Mouse (Mus musculus) intestine, embryonic 14.5 days (tissue): ENCODE data around the gene Nacad. TPM values are rescaled to one million over a fixed set of nuclear protein-coding genes. Genes with fewer than 3 reads are reported as not detected.

ENCODE experiments used
- ATAC-seq: fragments of 200-750 bp; cut with Nextera tagmentation; replicated peaks from 2 replicates; pipeline ENCODE4 v1.8.0; 2017; ENCODE audit warnings: low read depth, moderate number of reproducible peaks, moderate TSS enrichment, moderate library complexity; ENCODE audit not compliant: low FRiP score, low TSS enrichment
- DNase-seq: peaks from one replicate; pipeline ENCODE4 v3.0.0-alpha.2; 2018; ENCODE audit warnings: low spot score
- H3K27ac ChIP-seq: fragments of 300-500 bp; sonication (generic); 2 replicates; pipeline ENCODE4 v1.5.1; 2014; ENCODE audit warnings: low read depth, mild to moderate bottlenecking, control low read depth
- H3K27me3 ChIP-seq: fragments of 300-500 bp; sonication (generic); replicated peaks from 2 replicates; pipeline ENCODE4 v1.6.1; 2014; ENCODE audit warnings: low read length, control low read depth; ENCODE audit not compliant: control insufficient read depth, insufficient read depth
- H3K36me3 ChIP-seq: fragments of 300-500 bp; sonication (generic); 2 replicates; pipeline ENCODE4 v1.6.1; 2014; ENCODE audit warnings: low read length, control low read depth; ENCODE audit not compliant: control insufficient read depth, insufficient read depth
- H3K4me1 ChIP-seq: fragments of 300-500 bp; sonication (generic); replicated peaks from 2 replicates; pipeline ENCODE4 v1.6.1; 2014; ENCODE audit warnings: low read length, control low read depth, mixed read lengths; ENCODE audit not compliant: control insufficient read depth, insufficient read depth
- H3K4me2 ChIP-seq: fragments of 300-500 bp; sonication (generic); 2 replicates; pipeline ENCODE4 v1.6.1; 2014; ENCODE audit warnings: low read length
- H3K4me3 ChIP-seq: fragments of 300-500 bp; sonication (generic); 2 replicates; pipeline ENCODE4 v1.5.1; 2014; ENCODE audit warnings: low read depth, low read length, control low read depth, mixed read lengths
- H3K9ac ChIP-seq: fragments of 300-500 bp; sonication (generic); 2 replicates; pipeline ENCODE4 v1.6.1; 2014; ENCODE audit warnings: mild to moderate bottlenecking, low read length
- H3K9me3 ChIP-seq: fragments of 300-500 bp; sonication (generic); 2 replicates; pipeline ENCODE4 v1.6.1; 2016; ENCODE audit warnings: low read length, control low read depth; ENCODE audit not compliant: control insufficient read depth
- WGBS: fragments of 180-500 bp; shearing (Covaris S2); extraction: QIAGEN DNeasy Blood & Tissue Kit; methylation state at CpG from one replicate; pipeline ENCODE4 v1.1.7; 2014; 5-methylcytosine and 5-hydroxymethylcytosine counted together
- polyA plus RNA-seq: library from polyadenylated mRNA; unstranded; fragments of >200 nt; fragmentation: Nextera tagmentation; extraction: Ambion mirVana; gene quantifications from 2 replicates; pipeline ENCODE4 v1.2.1, GENCODE M21; 2014

The Nacad gene
- polyA plus RNA-seq, 1 experiment from 2014 or later: 9.0 TPM

DNA sequence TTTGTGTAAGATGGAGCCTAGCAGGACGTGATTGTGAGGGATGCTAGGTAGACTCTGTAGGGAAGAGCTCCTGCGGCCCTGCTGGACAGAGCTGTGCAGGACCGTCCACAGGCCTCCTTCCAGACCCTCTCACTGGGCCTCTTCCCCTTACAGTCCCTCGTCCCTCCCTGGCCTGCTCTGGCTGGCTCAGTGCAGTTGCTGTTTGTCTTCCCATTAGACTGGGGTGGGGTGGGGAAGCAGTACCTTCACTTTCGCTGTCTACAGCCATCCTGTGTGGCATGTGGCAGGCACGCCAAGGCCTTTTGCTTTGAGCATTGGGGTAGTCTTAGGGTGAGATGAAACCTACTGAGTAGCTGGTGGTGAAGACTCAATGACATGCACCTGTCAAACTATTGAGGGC, 43.5 kb downstream of the Nacad start:
- H3K4me1 ChIP-seq: peaks cover 5% of the 10 kb centered on the region; the same call in 1 of the 2 replicates
- no peak for DNase-seq
- WGBS: 67% methylated on average over 6 of the region's 6 CpGs

GRCm38 (mm10) chr11:6561474-6561873, 44.4 kb downstream of the Nacad start:
- no peaks in the 10 kb centered on the region for H3K9me3 ChIP-seq
- ATAC-seq: no peak
- no peak overlapping the region for H3K4me3 ChIP-seq
- WGBS: 88% methylated on average over 4 of the region's 4 CpGs
- peaks cover 5% of the 10 kb centered on the region; the same call in 1 of the 2 replicates for H3K4me1 ChIP-seq
- H3K27ac ChIP-seq: peak overlapping the region; percentile 43; the same call in 1 of the 2 replicates
- H3K36me3 ChIP-seq: 0 out of 2 replicates have a peak, but pooled peaks cover 6% of the 10 kb centered on the region
- H3K4me2 ChIP-seq: 0 out of 2 replicates have a peak overlapping the region, but pooled peaks have one; percentile 13
- no peak for DNase-seq
- H3K27me3 ChIP-seq: no peaks in the 10 kb centered on the region
- no peak overlapping the region for H3K9ac ChIP-seq

More for the DNA sequence above, 43.5 kb downstream of the Nacad start:
- no peak overlapping the region for H3K4me3 ChIP-seq
- no peaks in the 10 kb centered on the region for H3K9me3 ChIP-seq
- no peak overlapping the region for H3K27ac ChIP-seq
- H3K27me3 ChIP-seq: no peaks in the 10 kb centered on the region
- H3K9ac ChIP-seq: no peak overlapping the region
- no peak overlapping the region for H3K4me2 ChIP-seq
- 0 out of 2 replicates have a peak, but pooled peaks cover 6% of the 10 kb centered on the region for H3K36me3 ChIP-seq
- no peak for ATAC-seq

- no peaks in the 10 kb centered on the region for H3K9me3 ChIP-seq
- no peak overlapping the region for H3K9ac ChIP-seq
- peak overlapping the region; percentile 18; the same call in 1 of the 2 replicates for H3K4me2 ChIP-seq
- no peak overlapping the region for H3K4me3 ChIP-seq
- no peaks in the 10 kb centered on the region for H3K27me3 ChIP-seq
- no peak for DNase-seq
- 77% methylated on average over 13 of the region's 13 CpGs for WGBS
- no peak for ATAC-seq
- peaks cover 5% of the 10 kb centered on the region; the same call in 1 of the 2 replicates for H3K4me1 ChIP-seq
- 0 out of 2 replicates have a peak, but pooled peaks cover 6% of the 10 kb centered on the region for H3K36me3 ChIP-seq
- H3K27ac ChIP-seq: peak overlapping the region; percentile 57; the same call in 1 of the 2 replicates
Observed at GRCm38 (mm10) chr11:6560655-6561360, 45.0 kb downstream of the Nacad start.

DNA sequence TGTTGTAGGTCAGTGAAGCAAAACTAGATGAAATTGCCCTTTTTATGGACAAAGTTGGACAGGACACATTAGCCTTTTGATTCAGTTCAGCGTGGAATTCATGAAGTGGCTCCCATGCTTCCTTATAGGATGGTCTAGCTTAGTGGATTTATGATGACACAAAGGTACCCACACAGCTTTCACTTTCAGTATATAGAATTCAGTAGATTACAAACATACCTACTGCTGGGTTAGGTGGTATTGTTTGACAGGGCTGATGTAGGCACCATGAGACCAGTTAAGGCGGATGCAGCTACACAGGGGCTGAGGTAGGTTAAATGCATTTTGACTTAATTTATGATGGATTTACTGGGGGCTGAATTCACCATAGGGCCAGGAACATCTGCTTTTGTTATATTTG, 45.9 kb downstream of the Nacad start:
- Histone ChIP-seq H3K9me3 (no peaks in the 10 kb centered on the region), H3K4me3 (no peak overlapping the region)

DNA sequence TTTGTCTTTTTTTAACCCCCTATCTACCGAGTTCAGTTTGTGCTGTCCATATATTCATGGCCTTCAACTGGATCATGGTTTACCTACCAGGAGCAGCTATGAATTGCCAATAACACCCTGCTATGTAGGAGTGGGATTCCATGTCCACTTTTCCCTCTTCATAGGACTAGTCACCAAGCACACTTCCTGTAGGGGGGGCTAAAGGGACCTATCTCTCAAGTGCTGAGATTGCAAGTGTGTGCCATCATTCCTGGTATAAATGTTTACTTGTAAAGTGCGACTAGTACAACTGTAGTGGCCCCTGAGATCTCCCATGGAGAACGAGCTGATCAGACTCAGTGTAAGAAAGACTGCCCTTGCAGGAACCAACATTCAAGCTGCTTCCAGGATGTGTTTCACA, 47.6 kb downstream of the Nacad start:
- no peak overlapping the region for H3K9ac ChIP-seq
- H3K9me3 ChIP-seq: no peaks in the 10 kb centered on the region
- DNase-seq (no peak), ATAC-seq (no peak)
- H3K4me3 ChIP-seq: no peak overlapping the region
- no peaks in the 10 kb centered on the region for H3K27me3 ChIP-seq
- H3K4me1 ChIP-seq: peaks cover 5% of the 10 kb centered on the region; the same call in 1 of the 2 replicates
- no peak overlapping the region for H3K27ac ChIP-seq
- no peak overlapping the region for H3K4me2 ChIP-seq
- 0 out of 2 replicates have a peak, but pooled peaks cover 4% of the 10 kb centered on the region for H3K36me3 ChIP-seq
- WGBS: 72% methylated on average over 3 of the region's 3 CpGs

More for the DNA sequence above, 45.9 kb downstream of the Nacad start:
- DNase-seq: no peak
- ATAC-seq: no peak
- Histone ChIP-seq H3K27me3 (no peaks in the 10 kb centered on the region), H3K4me1 (peaks cover 5% of the 10 kb centered on the region; the same call in 1 of the 2 replicates), H3K36me3 (0 out of 2 replicates have a peak, but pooled peaks cover 6% of the 10 kb centered on the region), H3K9ac (no peak overlapping the region), H3K4me2 (no peak overlapping the region), H3K27ac (no peak overlapping the region)
- WGBS: 86% methylated on average over 2 of the region's 2 CpGs

- Histone ChIP-seq H3K27me3 (no peaks in the 10 kb centered on the region), H3K27ac (no peak overlapping the region), H3K9me3 (no peaks in the 10 kb centered on the region), H3K9ac (no peak overlapping the region), H3K4me1 (peaks cover 10% of the 10 kb centered on the region), H3K4me2 (no peak overlapping the region), H3K36me3 (0 out of 2 replicates have a peak, but pooled peaks cover 5% of the 10 kb centered on the region), H3K4me3 (no peak overlapping the region)
- ATAC-seq (no peak), DNase-seq (no peak)
- WGBS: 92% methylated on average over 3 of the region's 3 CpGs
Observed at GRCm38 (mm10) chr11:6550201-6550600, 55.7 kb downstream of the Nacad start.

- H3K27ac ChIP-seq: no peak overlapping the region
- H3K4me2 ChIP-seq: no peak overlapping the region
- 0 out of 2 replicates have a peak, but pooled peaks cover 5% of the 10 kb centered on the region for H3K36me3 ChIP-seq
- no peaks in the 10 kb centered on the region for H3K27me3 ChIP-seq
- no peaks in the 10 kb centered on the region for H3K9me3 ChIP-seq
- H3K9ac ChIP-seq: no peak overlapping the region
- WGBS: 98% methylated on average over 2 of the region's 2 CpGs
- no peak for DNase-seq
- H3K4me3 ChIP-seq: no peak overlapping the region
- peaks cover 10% of the 10 kb centered on the region for H3K4me1 ChIP-seq
- ATAC-seq: no peak
Observed at GRCm38 (mm10) chr11:6549770-6550169, 56.1 kb downstream of the Nacad start.
